Mouse (Mus musculus): Measurements from ENCODE around the gene Gapdh.

Gapdh gene

GRCm38 (mm10) chr6:125166051-125166751, at the start of gene Gapdh:
Gene Gapdh, minus strand, starts transcription at chr6:125166467.
- no peak for DNase-seq (ENCODE audit: low read depth)

- peak; percentile 93 for DNase-seq (ENCODE audit: low read depth)
These were observed 49.1 kb upstream of the Gapdh start, which contains the start of gene Vamp1 for GRCm38 (mm10) chr6:125215148-125215954. Gene Vamp1, plus strand, starts transcription at chr6:125215551.

DNA sequence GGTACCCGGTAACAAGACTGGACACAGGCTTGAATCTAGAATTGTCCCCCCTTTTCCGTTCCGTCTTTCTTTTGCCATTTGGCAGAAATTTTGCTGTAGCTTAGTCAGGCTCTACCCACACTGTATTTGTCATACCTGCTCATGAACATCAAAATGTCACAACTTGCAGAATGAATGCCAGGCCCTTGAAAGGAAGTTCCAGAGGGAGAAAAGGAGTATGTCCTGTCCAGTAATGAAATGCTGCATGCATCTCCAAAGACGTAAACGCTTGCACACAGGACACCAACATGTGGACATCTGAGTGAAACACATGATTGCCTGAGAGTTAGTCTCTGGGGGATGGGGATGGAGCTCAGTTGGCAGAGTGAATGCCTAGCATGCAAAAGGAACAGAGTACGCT, 47.4 kb upstream of the Gapdh start:
- DNase-seq (ENCODE audit: low read depth), result no peak

DNA sequence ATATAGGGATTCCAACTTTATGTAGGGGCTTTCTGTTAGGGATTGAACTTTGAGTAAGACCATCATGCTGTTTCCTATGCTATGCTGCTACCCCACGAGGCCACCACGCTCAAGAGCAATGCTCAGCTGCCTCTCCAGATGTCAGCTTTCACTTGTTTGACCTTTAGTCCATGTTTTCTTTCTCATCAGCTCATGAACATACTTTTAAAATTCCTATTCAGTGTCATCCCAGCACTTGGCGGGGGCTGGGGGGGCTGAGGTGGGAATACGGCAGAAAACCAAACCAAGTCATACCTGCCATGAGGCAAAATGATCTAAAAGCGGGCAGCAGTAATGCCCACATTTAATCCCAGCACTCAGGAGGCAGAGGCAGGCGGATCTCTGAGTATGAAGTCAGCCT, 46.9 kb upstream of the Gapdh start:
- no peak for DNase-seq (ENCODE audit: low read depth)

- DNase-seq (ENCODE audit: low read depth), result no peak
These were observed 46.4 kb upstream of the Gapdh start for GRCm38 (mm10) chr6:125212621-125213020.

DNA sequence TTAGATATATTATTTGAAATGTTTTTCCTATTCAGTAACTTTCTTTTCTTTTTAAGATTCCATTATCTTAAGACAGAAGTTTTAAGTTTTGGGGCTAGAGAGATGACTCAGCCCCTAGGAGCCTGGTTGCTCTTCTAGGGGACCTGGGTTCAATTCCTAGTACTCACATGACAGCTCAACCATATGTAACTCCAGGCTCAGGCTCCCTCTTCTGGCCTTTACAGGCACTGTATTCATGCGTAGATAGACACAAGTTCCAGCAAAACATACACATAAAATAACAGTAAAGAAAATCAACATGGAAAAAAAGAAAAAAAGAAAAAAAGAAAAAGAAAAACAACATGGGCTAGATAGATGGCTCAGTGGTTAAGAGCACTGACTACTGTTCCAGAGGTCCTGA, 44.2 kb upstream of the Gapdh start:
- DNase-seq (ENCODE audit: low read depth), result no peak

DNA sequence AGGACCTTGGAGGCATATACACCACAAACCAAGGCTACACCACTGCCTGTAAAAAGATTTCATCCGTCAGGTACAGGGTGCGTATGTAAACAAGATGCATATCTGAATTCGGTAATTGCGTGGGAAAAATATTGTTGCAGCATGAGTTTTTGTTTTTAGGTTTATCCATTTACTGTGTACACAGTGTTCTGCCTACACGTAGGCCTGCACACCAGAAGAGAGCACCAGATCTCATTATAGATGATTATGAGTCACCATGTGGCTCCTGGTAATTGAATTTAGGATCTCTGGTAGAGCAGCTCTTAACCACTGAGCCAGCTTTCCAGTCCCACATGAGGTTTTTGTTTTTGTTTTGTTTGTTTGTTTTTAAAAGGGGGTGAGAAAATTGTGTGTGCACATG, 30.9 kb upstream of the Gapdh start:
- no peak for DNase-seq (ENCODE audit: low read depth)

- DNase-seq (ENCODE audit: low read depth), result no peak
These were observed 30.0 kb upstream of the Gapdh start for GRCm38 (mm10) chr6:125196301-125196700.

GRCm38 (mm10) chr6:125195541-125196075, 29.3 kb upstream of the Gapdh start:
- DNase-seq (ENCODE audit: low read depth), result no peak

DNA sequence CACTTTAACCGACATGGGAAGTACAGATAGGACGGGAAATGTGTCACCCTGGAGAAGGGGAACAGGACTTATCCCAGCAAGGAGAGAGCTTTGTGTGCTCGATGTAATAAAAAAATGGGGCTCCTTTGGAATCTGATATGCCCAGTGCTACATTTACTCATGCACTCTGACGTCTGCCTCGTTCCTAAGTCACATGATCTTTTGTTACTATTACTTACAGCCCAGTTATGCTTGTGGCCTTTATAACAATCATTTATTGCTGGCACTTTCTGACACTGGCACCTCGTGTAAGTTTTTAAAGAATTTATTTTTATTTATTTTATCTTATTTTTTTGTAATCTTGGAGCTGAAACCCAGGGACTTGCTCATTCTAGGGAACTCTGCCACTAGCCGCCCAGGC, 27.1 kb upstream of the Gapdh start:
- DNase-seq (ENCODE audit: low read depth), result no peak

DNA sequence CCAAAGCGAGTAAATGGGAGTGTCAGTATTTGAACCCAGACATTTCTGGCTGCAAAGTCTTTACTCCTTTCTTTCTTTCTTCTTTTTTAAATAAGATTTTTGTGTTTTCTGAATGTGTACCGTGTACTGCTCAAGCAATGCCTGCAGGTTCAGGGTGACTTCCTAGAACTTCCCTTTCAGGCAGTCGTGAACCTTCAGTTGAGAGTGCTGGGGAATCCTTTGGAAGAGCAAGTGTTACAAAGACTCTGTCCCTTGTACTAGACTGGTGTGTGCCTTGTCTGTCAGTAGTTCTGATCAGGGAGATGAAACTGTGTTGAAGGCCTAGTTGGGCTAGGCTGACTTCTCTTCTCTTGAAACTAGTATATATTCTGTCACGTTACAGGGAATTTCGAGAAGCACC, 26.6 kb upstream of the Gapdh start:
- no peak for DNase-seq (ENCODE audit: low read depth)

DNA sequence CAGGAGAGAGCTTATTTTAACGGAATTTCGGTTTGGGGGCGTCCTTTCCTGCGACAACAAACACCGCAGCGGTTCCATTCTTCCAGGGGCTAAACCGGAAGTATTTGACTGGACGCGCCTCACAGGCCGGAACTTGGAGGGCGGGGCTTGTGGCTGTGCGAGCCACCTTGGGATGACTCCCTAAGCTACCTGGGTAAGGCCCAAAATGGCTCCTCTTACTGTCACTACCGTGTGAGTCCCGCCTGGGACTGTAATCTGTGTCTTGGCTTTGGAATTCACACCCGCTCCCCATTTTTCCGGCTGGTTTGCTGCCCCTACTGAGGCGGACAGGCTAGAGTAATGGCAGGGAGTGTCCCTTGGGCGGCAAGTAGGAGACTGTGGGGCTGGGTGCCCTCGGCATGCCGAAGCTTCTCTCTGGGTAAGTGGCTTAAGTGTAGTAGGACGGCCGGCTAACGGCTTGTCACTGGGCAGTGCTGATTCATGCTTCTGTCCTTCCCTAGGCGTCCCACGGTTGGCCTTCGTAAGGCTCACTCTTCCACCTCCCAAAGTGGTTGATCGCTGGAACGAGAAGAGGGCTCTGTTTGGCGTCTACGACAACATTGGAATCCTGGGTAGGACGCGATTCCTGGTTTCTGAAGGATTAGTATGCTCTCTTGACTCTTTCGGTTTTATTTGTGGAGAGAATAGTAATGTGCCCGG, 25.9 kb upstream of the Gapdh start:
- peak; percentile 57 for DNase-seq (ENCODE audit: low read depth)

DNA sequence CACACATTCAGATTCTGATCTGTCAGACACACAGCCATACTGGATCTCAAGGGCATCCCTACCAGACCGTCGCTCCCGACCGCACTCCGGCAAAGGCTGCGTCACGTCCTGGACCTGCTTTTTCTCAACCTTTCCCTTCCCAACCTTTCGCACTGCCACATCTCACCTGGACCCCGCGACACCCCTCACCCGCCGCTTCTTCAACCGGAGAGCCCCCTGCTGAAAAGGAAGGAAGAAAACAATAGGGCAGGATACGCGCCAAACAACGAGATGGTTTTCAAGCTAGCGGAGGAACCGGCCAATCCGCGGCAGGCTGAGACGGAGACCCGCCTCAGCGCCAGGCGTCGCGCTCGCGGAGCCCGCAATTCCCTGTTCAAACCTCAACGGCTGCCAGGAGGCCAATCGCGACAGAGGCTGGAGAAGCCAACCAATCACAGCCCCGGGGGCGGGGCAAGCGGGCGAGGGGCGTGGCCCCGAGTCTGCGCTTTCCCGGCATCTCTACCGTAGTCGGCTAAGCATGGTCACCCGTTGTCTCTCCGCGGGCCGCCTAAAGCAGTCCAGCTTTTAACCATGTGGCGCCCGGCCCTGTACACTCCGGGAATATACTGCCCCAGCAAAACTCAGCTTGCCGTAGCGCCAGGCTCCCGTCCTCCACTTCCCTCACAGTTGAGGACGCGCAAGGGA, 25.2 kb upstream of the Gapdh start, which contains the start of the genes Ncapd2 and Mrpl51:
Gene Ncapd2 (minus strand): TSS at position 370 of the 684 bp plus-strand sequence.
Gene Mrpl51 (plus strand): TSS at position 470 of the 684 bp plus-strand sequence.
- peak; percentile 90 for DNase-seq (ENCODE audit: low read depth)

DNA sequence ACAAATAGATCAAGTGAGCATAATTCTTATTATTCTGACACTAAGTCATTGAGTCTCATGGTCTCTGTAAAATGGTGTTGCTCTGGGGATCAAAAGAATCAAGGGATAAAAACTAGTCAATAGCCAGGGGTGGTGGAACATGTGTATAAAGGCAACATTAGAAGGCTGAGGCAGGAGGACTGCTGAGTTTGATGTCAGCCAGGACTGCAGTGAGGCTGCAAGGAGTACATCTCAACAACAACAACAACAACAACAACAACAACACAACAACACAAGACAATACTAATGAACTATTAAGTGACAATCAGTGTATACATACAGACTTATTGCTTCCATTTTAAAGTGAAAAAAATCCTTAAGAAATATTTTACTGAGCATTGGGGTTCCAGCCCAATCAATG, 24.5 kb upstream of the Gapdh start:
- no peak for DNase-seq (ENCODE audit: low read depth)

DNA sequence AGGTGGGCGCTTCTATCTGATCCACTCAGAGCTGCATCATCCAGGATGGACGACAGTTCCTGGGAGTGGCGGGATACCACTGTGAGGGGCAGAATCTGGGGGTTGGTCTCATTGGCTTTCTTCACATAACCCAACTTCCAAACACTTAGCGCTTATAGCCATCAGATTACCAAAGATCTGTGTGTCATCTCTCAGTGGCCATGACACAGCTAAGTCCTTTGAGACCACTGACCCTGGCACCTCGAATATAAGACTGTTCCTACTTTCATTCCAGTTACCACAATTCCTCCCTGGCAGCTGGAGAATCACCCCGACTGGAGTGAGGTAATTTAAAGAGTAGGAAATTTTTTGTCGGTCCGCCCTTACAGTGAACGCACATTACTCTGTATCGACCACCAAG, 19.9 kb upstream of the Gapdh start:
- DNase-seq (ENCODE audit: low read depth), result no peak

- DNase-seq (ENCODE audit: low read depth), result no peak
These were observed 15.9 kb upstream of the Gapdh start for GRCm38 (mm10) chr6:125182133-125182532.

DNA sequence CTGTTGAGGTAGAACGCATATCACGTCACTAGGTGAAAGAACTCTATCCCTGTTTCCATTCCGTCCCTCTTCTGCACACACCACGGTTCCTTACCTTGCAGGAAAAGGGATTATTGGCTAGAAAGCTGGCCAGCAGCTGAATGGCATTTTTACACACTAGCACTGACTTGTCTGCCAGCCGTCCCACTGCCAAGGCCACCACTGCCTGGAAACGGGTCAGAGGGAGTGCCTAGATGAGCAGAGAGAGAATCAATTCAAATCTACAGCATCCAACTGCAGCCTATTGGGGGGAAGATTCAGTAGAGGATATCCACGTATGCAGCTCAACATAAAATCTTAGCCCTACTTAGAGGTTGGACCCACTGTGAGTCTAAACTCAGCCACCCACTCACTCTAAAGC, 13.3 kb upstream of the Gapdh start:
- no peak for DNase-seq (ENCODE audit: low read depth)

GRCm38 (mm10) chr6:125175469-125175868, 9.2 kb upstream of the Gapdh start:
- DNase-seq (ENCODE audit: low read depth), result no peak

DNA sequence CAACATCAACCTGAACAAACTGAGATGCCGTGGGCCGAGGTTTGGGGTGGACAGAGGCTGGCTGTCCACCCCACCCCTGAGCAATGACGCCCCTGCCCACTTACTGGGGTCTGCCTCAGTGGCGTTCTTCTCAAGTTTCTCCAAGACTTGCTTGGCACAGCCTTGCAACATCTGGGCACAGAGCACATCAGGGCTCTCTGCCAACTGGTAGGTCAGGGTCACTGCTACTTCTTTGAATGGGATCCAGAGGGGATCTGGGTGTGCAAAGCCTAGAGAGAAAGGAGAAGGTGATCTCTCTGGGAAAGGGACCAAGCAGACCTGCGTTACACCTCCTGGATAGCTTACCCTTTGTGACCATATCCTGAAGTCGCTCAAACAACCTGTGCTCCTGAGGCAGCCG, 7.0 kb upstream of the Gapdh start:
- DNase-seq (ENCODE audit: low read depth), result no peak

- no peak for DNase-seq (ENCODE audit: low read depth)
These were observed 6.2 kb upstream of the Gapdh start for GRCm38 (mm10) chr6:125172474-125172873.

GRCm38 (mm10) chr6:125170194-125170593, 3.9 kb upstream of the Gapdh start:
- DNase-seq (ENCODE audit: low read depth), result no peak

GRCm38 (mm10) chr6:125168086-125168485, 1.8 kb upstream of the Gapdh start:
- DNase-seq (ENCODE audit: low read depth), result no peak

All from fibroblast of lung, adult 2 months (primary cell).